Mouse (Mus musculus) kidney, adult 2 months (tissue): ENCODE data around the gene Srcin1. TPM values are rescaled to one million over a fixed set of nuclear protein-coding genes. Genes with fewer than 3 reads are reported as not detected.

ENCODE experiments used
- DNase-seq: peaks from one replicate; pipeline ENCODE4 v3.0.0; 2021
- H3K27ac ChIP-seq: fragments of 200-500 bp; 2 replicates; pipeline ENCODE4 v1.5.1; 2012; ENCODE audit warnings: low read depth, low read length, control low read depth, inconsistent platforms; ENCODE audit not compliant: insufficient read depth
- H3K27me3 ChIP-seq: fragments of 200-500 bp; replicated peaks from 2 replicates; pipeline ENCODE4 v1.6.1; 2012; ENCODE audit warnings: mild to moderate bottlenecking, moderate library complexity, low read length, inconsistent platforms; ENCODE audit not compliant: control insufficient read depth, insufficient read depth
- H3K36me3 ChIP-seq: fragments of 200-500 bp; 2 replicates; pipeline ENCODE4 v1.6.1; 2012; ENCODE audit warnings: mild to moderate bottlenecking, moderate library complexity, low read length, inconsistent platforms; ENCODE audit not compliant: control insufficient read depth, insufficient read depth
- H3K4me1 ChIP-seq: fragments of 200-500 bp; 2 replicates; pipeline ENCODE4 v1.6.1; 2011; ENCODE audit warnings: low read length; ENCODE audit not compliant: control insufficient read depth, insufficient read depth
- H3K4me3 ChIP-seq: fragments of 200-500 bp; 2 replicates; pipeline ENCODE4 v1.5.1; 2011; ENCODE audit warnings: mild to moderate bottlenecking, low read depth, low read length, control low read depth; ENCODE audit not compliant: insufficient read depth
- CTCF ChIP-seq: fragments of 200-500 bp; conservative IDR thresholded peaks from 2 replicates; pipeline ENCODE4 v1.5.1; 2011; ENCODE audit warnings: low read depth, mild to moderate bottlenecking, control low read depth, low read length, moderate library complexity, mixed read lengths; ENCODE audit not compliant: insufficient read depth, insufficient read length
- POLR2A ChIP-seq: fragments of 200-500 bp; IDR thresholded peaks from one replicate; pipeline ENCODE4 v1.6.1; 2011; ENCODE audit warnings: low read depth, low read length, control low read depth
- WGBS: fragments of 180-500 bp; shearing (Covaris S2); methylation state at CpG from one replicate; pipeline ENCODE4 v1.1.7; 2018; 5-methylcytosine and 5-hydroxymethylcytosine counted together
- polyA plus RNA-seq: library from polyadenylated mRNA; depleted of rRNA; stranded (reverse); fragments of >200 nt; gene quantifications from 2 replicates; pipeline ENCODE4 v1.2.3, GENCODE M21; 2012

Srcin1 gene
- polyA plus RNA-seq, 1 experiment = 13.0 TPM

- 78% methylated on average over 10 of the region's 10 CpGs for WGBS
- Histone ChIP-seq H3K27ac (no peak overlapping the region), H3K4me3 (no peak overlapping the region), H3K36me3 (no peaks in the 10 kb centered on the region), H3K27me3 (no peaks in the 10 kb centered on the region), H3K4me1 (no peaks in the 10 kb centered on the region)
- no peak for DNase-seq
- TF ChIP-seq CTCF (no peak), POLR2A (no peak)
Observed at GRCm38 (mm10) chr11:97597945-97598691, 22.1 kb upstream of the Srcin1 start.

GRCm38 (mm10) chr11:97594136-97594535 is 18.1 kb upstream of the Srcin1 start:
- no peak overlapping the region for H3K4me3 ChIP-seq
- H3K36me3 ChIP-seq = no peaks in the 10 kb centered on the region
- no peak overlapping the region for H3K27ac ChIP-seq
- 58% methylated on average over 6 of the region's 6 CpGs for WGBS
- H3K27me3 ChIP-seq = no peaks in the 10 kb centered on the region
- no peaks in the 10 kb centered on the region for H3K4me1 ChIP-seq
- DNase-seq = peak; percentile 55
- TF ChIP-seq POLR2A = no peak
- no peak for TF ChIP-seq CTCF

- no peaks in the 10 kb centered on the region for H3K36me3 ChIP-seq
- no peak for DNase-seq
- no peak for TF ChIP-seq POLR2A
- TF ChIP-seq CTCF = no peak
- H3K4me3 ChIP-seq = no peak overlapping the region
- WGBS = 12% methylated on average over 5 of the region's 5 CpGs
- H3K4me1 ChIP-seq = no peaks in the 10 kb centered on the region
- no peak overlapping the region for H3K27ac ChIP-seq
- H3K27me3 ChIP-seq = no peaks in the 10 kb centered on the region
Observed at GRCm38 (mm10) chr11:97591910-97592309, 15.9 kb upstream of the Srcin1 start.

- H3K36me3 ChIP-seq = no peaks in the 10 kb centered on the region
- no peak overlapping the region for H3K27ac ChIP-seq
- 74% methylated on average over 24 of the region's 24 CpGs for WGBS
- H3K4me1 ChIP-seq = no peaks in the 10 kb centered on the region
- H3K4me3 ChIP-seq = no peak overlapping the region
- H3K27me3 ChIP-seq = no peaks in the 10 kb centered on the region
- TF ChIP-seq CTCF (no peak), POLR2A (no peak)
- DNase-seq = no peak
Observed at GRCm38 (mm10) chr11:97590227-97590960, 14.4 kb upstream of the Srcin1 start.

GRCm38 (mm10) chr11:97589216-97589615 is 13.2 kb upstream of the Srcin1 start:
- Histone ChIP-seq H3K36me3 (no peaks in the 10 kb centered on the region), H3K4me1 (no peaks in the 10 kb centered on the region), H3K27me3 (no peaks in the 10 kb centered on the region), H3K4me3 (no peak overlapping the region), H3K27ac (no peak overlapping the region)
- 34% methylated on average over 10 of the region's 10 CpGs for WGBS
- TF ChIP-seq POLR2A (no peak), CTCF (no peak)
- no peak for DNase-seq

- Histone ChIP-seq H3K4me3 (no peak overlapping the region), H3K4me1 (peaks cover 4% of the 10 kb centered on the region; the same call in 1 of the 2 replicates), H3K27ac (peak overlapping the region; percentile 24; the same call in 1 of the 2 replicates), H3K36me3 (no peaks in the 10 kb centered on the region), H3K27me3 (no peaks in the 10 kb centered on the region)
- TF ChIP-seq CTCF (no peak), POLR2A (no peak)
- peak; percentile 62 for DNase-seq
- 52% methylated on average over 10 of the region's 10 CpGs for WGBS
Observed at GRCm38 (mm10) chr11:97585932-97586331, 9.9 kb upstream of the Srcin1 start.

- peak overlapping the region; percentile 54 for H3K27ac ChIP-seq
Observed at GRCm38 (mm10) chr11:97584476-97584875, 8.5 kb upstream of the Srcin1 start.

More at GRCm38 (mm10) chr11:97584476-97584875, 8.5 kb upstream of the Srcin1 start:
- DNase-seq = peak; percentile 38
- WGBS = 52% methylated on average over 7 of the region's 7 CpGs
- Histone ChIP-seq H3K27me3 (no peaks in the 10 kb centered on the region), H3K4me1 (peaks cover 4% of the 10 kb centered on the region; the same call in 1 of the 2 replicates), H3K4me3 (no peak overlapping the region), H3K36me3 (no peaks in the 10 kb centered on the region)
- no peak for TF ChIP-seq CTCF
- TF ChIP-seq POLR2A = no peak
